Mouse (Mus musculus) kidney, embryonic 15.5 days (tissue): Measurements from ENCODE around the gene Defb3. TPM values are rescaled to one million over a fixed set of nuclear protein-coding genes. Genes with fewer than 3 reads are reported as not detected.
"Not testable (repeated sequence)": the region's sequence is repeated elsewhere in the genome, so short reads cannot be mapped to it uniquely, and the experiment has no call there.

Source experiments
- ATAC-seq: fragments of 200-750 bp; cut with Nextera tagmentation; replicated peaks from 2 replicates; pipeline ENCODE4 v1.8.0; 2017; ENCODE audit warnings: moderate TSS enrichment; ENCODE audit not compliant: low FRiP score
- H3K27ac ChIP-seq: fragments of 300-500 bp; sonication (generic); 2 replicates; pipeline ENCODE4 v1.5.1; 2015; ENCODE audit warnings: mild to moderate bottlenecking, inconsistent platforms
- H3K27me3 ChIP-seq: fragments of 300-500 bp; sonication (generic); 2 replicates; pipeline ENCODE4 v1.6.1; 2015; ENCODE audit warnings: inconsistent platforms
- H3K36me3 ChIP-seq: fragments of 300-500 bp; sonication (generic); 2 replicates; pipeline ENCODE4 v1.6.1; 2015; ENCODE audit warnings: inconsistent platforms
- H3K4me1 ChIP-seq: fragments of 300-500 bp; sonication (generic); 2 replicates; pipeline ENCODE4 v1.6.1; 2015; ENCODE audit warnings: inconsistent platforms
- H3K4me2 ChIP-seq: fragments of 300-500 bp; sonication (generic); 2 replicates; pipeline ENCODE4 v1.6.1; 2015; ENCODE audit warnings: moderate library complexity, mild to moderate bottlenecking, inconsistent platforms
- H3K4me3 ChIP-seq: fragments of 300-500 bp; sonication (generic); replicated peaks from 2 replicates; pipeline ENCODE4 v1.5.1; 2015; ENCODE audit warnings: mild to moderate bottlenecking, inconsistent platforms
- H3K9ac ChIP-seq: fragments of 300-500 bp; sonication (generic); 2 replicates; pipeline ENCODE4 v1.6.1; 2015; ENCODE audit warnings: mild to moderate bottlenecking, inconsistent platforms
- H3K9me3 ChIP-seq: fragments of 300-500 bp; sonication (generic); replicated peaks from 2 replicates; pipeline ENCODE4 v1.6.1; 2016; ENCODE audit warnings: inconsistent platforms
- WGBS: fragments of 180-500 bp; shearing (Covaris S2); methylation state at CpG from one replicate; pipeline ENCODE4 v1.1.7; 2015; ENCODE audit warnings: mixed read lengths; 5-methylcytosine and 5-hydroxymethylcytosine counted together
- polyA plus RNA-seq: library from polyadenylated mRNA; unstranded; fragments of >200 nt; fragmentation: Nextera tagmentation; extraction: Ambion mirVana; gene quantifications from 2 replicates; pipeline ENCODE4 v1.2.1, GENCODE M21; 2015

The Defb3 gene
- polyA plus RNA-seq, result not detected in 2 replicates

DNA sequence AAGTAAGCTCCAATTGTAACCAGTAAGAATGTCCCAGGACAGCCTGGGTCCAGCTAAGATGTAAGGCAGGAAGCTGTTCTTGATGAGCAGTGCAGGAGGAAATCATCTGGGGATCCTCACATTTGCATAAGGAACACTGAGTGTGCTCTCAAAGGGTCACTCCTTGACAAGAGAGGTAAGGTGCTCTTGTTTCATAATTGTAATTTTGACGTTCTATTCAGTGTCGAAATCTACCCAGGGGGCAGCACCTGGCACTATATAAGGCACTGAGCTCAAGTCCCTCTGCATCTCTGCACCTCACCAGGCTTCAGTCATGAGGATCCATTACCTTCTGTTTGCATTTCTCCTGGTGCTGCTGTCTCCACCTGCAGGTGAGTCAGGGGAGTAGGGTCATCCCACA, at the start of gene Defb3:
Defb3 (plus strand) TSS at position 301 of the 400 bp plus-strand sequence.
- not testable (repeated sequence) for H3K36me3 ChIP-seq, H3K4me3 ChIP-seq, H3K9me3 ChIP-seq, H3K4me1 ChIP-seq, H3K27me3 ChIP-seq, H3K9ac ChIP-seq, H3K27ac ChIP-seq, H3K4me2 ChIP-seq, ATAC-seq
- 50% methylated on average over 2 of the region's 2 CpGs for WGBS

DNA sequence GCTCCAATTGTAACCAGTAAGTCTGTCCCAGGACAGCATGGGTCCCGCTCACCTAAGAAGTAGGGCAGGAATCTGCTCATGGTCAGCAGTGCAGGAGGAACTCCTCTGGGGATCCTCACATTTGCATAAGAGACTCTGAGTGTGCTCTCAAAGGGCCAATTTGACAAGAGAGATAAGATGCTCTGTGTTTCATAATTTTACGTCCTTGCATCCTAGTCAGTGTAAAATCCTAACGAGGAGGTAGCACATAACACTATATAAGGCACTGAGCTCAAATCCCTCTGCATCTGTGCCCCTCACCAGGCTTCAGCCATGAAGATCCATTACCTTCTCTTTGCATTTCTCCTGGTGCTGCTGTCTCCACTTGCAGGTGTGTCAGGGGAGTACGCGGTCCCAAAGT, 45.9 kb upstream of the Defb3 start, which contains the start of gene Defb5:
Defb5 (plus strand) TSS at position 301 of the 400 bp plus-strand sequence.
- no peaks in the 10 kb centered on the region for H3K27me3 ChIP-seq
- H3K4me1 ChIP-seq, result no peaks in the 10 kb centered on the region
- no peak within 1 kb of the TSS for H3K4me2 ChIP-seq
- no peaks in the 10 kb centered on the region for H3K36me3 ChIP-seq
- no peak within 1 kb of the TSS for H3K9ac ChIP-seq
- no peak for ATAC-seq
- no peak within 1 kb of the TSS for H3K27ac ChIP-seq
- WGBS, result 89% methylated on average over 5 of the region's 5 CpGs
- H3K9me3 ChIP-seq, result 0 out of 2 replicates have a peak, but pooled peaks cover 2% of the 10 kb centered on the region
- no peak within 1 kb of the TSS for H3K4me3 ChIP-seq

DNA sequence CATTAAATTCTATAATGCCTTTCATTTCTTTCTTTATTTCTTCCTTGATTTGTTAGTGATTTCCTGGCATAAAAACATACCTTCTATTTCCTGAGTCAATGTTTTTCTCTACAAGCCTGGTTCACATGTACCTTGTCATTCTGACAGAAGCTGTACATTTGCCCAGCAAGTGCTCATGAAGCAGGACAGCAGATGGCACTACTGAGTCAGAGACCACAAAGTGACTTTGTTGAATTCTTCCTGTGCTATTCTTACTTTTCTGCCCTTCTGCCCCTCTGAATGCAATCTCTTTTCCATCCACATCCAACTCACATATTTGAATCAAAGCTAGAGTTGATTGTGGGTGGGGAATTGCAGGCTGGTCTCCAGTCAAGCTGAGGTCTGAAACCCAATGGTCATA, 35.0 kb upstream of the Defb3 start:
- H3K27ac ChIP-seq, result no peak overlapping the region
- H3K27me3 ChIP-seq, result no peaks in the 10 kb centered on the region
- H3K4me3 ChIP-seq, result no peak overlapping the region
- H3K4me1 ChIP-seq, result no peaks in the 10 kb centered on the region
- no peak overlapping the region for H3K4me2 ChIP-seq
- no peak for ATAC-seq
- no peaks in the 10 kb centered on the region; the same call in 1 of the 2 replicates for H3K9me3 ChIP-seq
- H3K36me3 ChIP-seq, result no peaks in the 10 kb centered on the region
- no peak overlapping the region for H3K9ac ChIP-seq

DNA sequence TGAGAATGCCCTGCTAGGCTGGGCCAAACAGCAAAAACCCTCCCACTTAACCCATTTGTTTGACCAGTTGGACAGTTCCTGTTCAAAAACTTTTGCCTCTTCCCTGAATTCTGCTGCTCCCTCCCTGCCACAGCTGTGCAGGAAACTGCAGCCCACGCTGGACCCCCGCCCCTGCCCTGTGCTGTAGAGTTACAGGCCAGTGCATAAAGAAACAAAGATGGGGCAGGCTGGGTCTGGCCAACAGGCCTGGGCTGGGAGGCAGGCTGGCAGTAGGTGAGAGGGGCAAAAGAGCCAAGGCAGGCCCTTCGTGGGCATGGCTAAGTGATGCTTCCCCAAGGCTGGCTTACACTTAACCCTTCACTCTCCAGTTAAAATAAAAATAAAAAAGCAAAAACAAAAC, 33.5 kb upstream of the Defb3 start:
- Histone ChIP-seq H3K27ac (no peak overlapping the region), H3K27me3 (no peaks in the 10 kb centered on the region), H3K36me3 (no peaks in the 10 kb centered on the region), H3K9ac (no peak overlapping the region), H3K4me1 (no peaks in the 10 kb centered on the region), H3K4me3 (no peak overlapping the region), H3K9me3 (no peaks in the 10 kb centered on the region; the same call in 1 of the 2 replicates), H3K4me2 (no peak overlapping the region)
- WGBS, result 27% methylated on average over 3 of the region's 3 CpGs
- ATAC-seq, result peak; percentile 96

DNA sequence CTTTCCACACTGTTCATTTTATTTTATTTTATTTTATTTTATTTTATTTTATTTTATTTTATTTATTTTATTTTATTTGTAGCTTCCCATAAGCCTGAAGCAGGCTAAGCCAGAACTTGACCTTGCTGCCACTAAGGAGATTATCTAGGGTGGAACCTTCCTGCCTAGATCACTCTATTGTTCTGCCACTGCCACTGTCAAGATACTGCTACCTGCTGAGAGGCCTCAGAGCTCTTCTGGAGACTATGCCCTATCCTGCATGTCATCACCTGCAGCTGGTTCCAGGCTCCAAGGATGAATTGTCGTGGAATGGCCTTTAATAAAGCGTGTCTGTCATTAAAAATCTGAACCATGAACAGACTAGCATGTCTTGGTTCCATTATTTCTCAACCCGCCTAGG, 5.2 kb downstream of the Defb3 start:
- not testable (repeated sequence) for H3K9ac ChIP-seq, H3K9me3 ChIP-seq, H3K36me3 ChIP-seq, H3K4me1 ChIP-seq, H3K27me3 ChIP-seq, H3K4me2 ChIP-seq, ATAC-seq, H3K27ac ChIP-seq, H3K4me3 ChIP-seq
- WGBS, result 63% methylated on average over 3 of the region's 3 CpGs

DNA sequence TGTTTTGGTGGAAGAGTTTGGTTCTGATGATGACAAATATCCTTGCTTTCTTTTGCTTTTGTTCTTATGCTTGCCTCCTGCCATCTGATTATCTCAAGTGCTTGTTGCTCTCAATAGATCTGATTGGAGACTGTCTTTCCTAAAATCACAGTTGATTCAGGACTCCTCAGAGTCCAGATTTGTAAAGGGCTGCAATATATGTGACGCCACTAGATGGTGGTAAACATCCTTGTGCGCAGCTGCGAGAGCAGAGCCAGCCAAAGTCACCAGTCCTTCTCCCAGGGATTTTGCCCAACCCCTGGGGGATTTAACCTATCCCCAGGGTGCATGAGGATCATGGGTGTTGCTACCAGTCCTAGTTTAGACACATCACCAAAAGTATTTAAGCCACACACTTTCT, 38.7 kb downstream of the Defb3 start:
- Histone ChIP-seq H3K27ac (no peak overlapping the region), H3K9ac (no peak overlapping the region), H3K4me1 (no peaks in the 10 kb centered on the region), H3K4me2 (no peak overlapping the region), H3K4me3 (no peak overlapping the region), H3K27me3 (no peaks in the 10 kb centered on the region), H3K36me3 (no peaks in the 10 kb centered on the region), H3K9me3 (no peaks in the 10 kb centered on the region)
- no peak for ATAC-seq
- WGBS, result 6% methylated on average over 3 of the region's 3 CpGs

Other genes with a start within 250 kb of the Defb3 start
- gene Defb39, start 228.6 kb upstream of the Defb3 start, polyA plus RNA-seq, result not detected in 2 replicates
- gene Defb12, start 178.5 kb upstream of the Defb3 start, polyA plus RNA-seq, result 0.17 TPM in 1 of 2 replicates, not detected in the other
- not detected in 2 replicates for gene Defb34, start 169.6 kb upstream of the Defb3 start, polyA plus RNA-seq
- gene Gm45826, start 152.6 kb upstream of the Defb3 start, polyA plus RNA-seq, result 0.24 TPM in 1 of 2 replicates, not detected in the other
- not detected in 2 replicates for gene Defb14, start 99.0 kb upstream of the Defb3 start, polyA plus RNA-seq
- gene Defb4, start 94.7 kb upstream of the Defb3 start, polyA plus RNA-seq, result not detected in 2 replicates
- not detected in 2 replicates for gene Defb6, start 67.9 kb upstream of the Defb3 start, polyA plus RNA-seq
- gene Defb46, start 53.4 kb upstream of the Defb3 start, polyA plus RNA-seq, result not detected in 2 replicates
- gene Defb5, start 45.8 kb upstream of the Defb3 start, polyA plus RNA-seq, result not detected in 2 replicates
- not detected in 2 replicates for gene Defb8, start 154.2 kb downstream of the Defb3 start, polyA plus RNA-seq
- gene Defb7, start 201.7 kb downstream of the Defb3 start, polyA plus RNA-seq, result not detected in 2 replicates